Mouse (Mus musculus): ENCODE data around the gene Kcnj3. TPM values are rescaled to one million over a fixed set of nuclear protein-coding genes. Genes with fewer than 3 reads are reported as not detected.

Gene Kcnj3
- polyA plus RNA-seq (2014; fragmentation: Nextera tagmentation; extraction: Ambion mirVana) = 0.15 and 0.60 TPM in 2 replicates

GRCm38 (mm10) chr2:55435721-55436260 is at the start of gene Kcnj3:
Kcnj3 (plus strand) TSS chr2:55435970.
- peak; percentile 67 for DNase-seq (ENCODE audit: low spot score)
- H3K27ac ChIP-seq (ENCODE audit: low read depth, low read length) = no peak within 1 kb of the TSS
- peak within 1 kb of the TSS; percentile 50 for H3K9ac ChIP-seq (ENCODE audit: low read length)
- H3K36me3 ChIP-seq (ENCODE audit: control insufficient read depth, insufficient read depth, low read length) = no peaks in the 10 kb centered on the region
- peak within 1 kb of the TSS; percentile 91 for H3K4me2 ChIP-seq (ENCODE audit: low read depth, low read length, severe bottlenecking)
- ATAC-seq (replicated peaks; ENCODE audit: low FRiP score) = peak; percentile 75
- H3K27me3 ChIP-seq (ENCODE audit: control insufficient read depth, insufficient read depth, low read length) = peaks cover 17% of the 10 kb centered on the region
- no peaks in the 10 kb centered on the region for H3K9me3 ChIP-seq (ENCODE audit: control insufficient read depth, low read length)
- peak within 1 kb of the TSS; percentile 43 for H3K4me3 ChIP-seq (ENCODE audit: low read depth, low read length)
- under 1% methylated on average over 20 of the region's 20 CpGs for WGBS
- H3K4me1 ChIP-seq (replicated peaks; ENCODE audit: control insufficient read depth, insufficient read depth, low read length) = peaks cover 4% of the 10 kb centered on the region; the same call in 1 of the 2 replicates

DNA sequence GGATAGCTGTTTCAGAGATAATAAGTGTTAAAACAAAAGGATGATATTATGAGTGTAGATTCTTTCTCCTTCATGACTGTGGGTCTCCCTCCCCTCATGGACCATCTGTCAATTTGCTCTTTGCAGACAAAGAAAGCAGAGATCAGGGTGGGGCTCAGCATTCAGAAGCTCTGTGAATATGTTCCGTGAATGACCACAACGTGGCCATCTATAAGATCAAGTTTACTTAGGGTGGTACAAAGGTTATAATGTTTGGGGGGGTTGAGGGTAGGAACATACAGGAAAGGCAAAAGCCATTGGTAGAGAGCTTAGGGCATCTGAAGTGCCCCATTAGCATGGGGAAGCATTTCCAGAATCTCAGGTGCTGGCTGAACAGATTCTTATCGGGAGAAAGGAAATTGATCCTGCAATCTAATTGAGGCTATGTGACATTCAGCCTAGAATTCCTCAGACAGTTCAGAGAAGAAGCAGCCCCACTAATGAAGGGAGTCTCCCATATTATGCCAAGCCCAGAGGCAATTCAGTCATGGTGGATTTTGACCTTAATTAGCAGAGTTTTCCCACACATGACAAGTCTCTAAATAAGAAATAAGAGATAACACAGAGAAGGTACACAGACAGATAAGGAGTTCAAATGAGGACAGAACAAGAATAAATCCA is 45.3 kb upstream of the Kcnj3 start:
- 71% methylated on average over 3 of the region's 3 CpGs for WGBS
- ATAC-seq (replicated peaks; ENCODE audit: low FRiP score) (no peak), DNase-seq (ENCODE audit: low spot score) (no peak)
- Histone ChIP-seq H3K4me1 (replicated peaks; ENCODE audit: control insufficient read depth, insufficient read depth, low read length) (no peaks in the 10 kb centered on the region), H3K36me3 (ENCODE audit: control insufficient read depth, insufficient read depth, low read length) (no peaks in the 10 kb centered on the region), H3K27ac (ENCODE audit: low read depth, low read length) (no peak overlapping the region), H3K9me3 (ENCODE audit: control insufficient read depth, low read length) (no peaks in the 10 kb centered on the region), H3K4me2 (ENCODE audit: low read depth, low read length, severe bottlenecking) (no peak overlapping the region), H3K9ac (ENCODE audit: low read length) (no peak overlapping the region), H3K27me3 (ENCODE audit: control insufficient read depth, insufficient read depth, low read length) (no peaks in the 10 kb centered on the region), H3K4me3 (ENCODE audit: low read depth, low read length) (no peak overlapping the region)

GRCm38 (mm10) chr2:55405307-55405706 is 30.5 kb upstream of the Kcnj3 start:
- H3K27me3 ChIP-seq (ENCODE audit: control insufficient read depth, insufficient read depth, low read length) = no peaks in the 10 kb centered on the region
- no peaks in the 10 kb centered on the region for H3K9me3 ChIP-seq (ENCODE audit: control insufficient read depth, low read length)
- no peaks in the 10 kb centered on the region for H3K36me3 ChIP-seq (ENCODE audit: control insufficient read depth, insufficient read depth, low read length)
- no peaks in the 10 kb centered on the region for H3K4me1 ChIP-seq (replicated peaks; ENCODE audit: control insufficient read depth, insufficient read depth, low read length)
- no peak overlapping the region for H3K9ac ChIP-seq (ENCODE audit: low read length)
- no peak overlapping the region for H3K4me3 ChIP-seq (ENCODE audit: low read depth, low read length)
- H3K27ac ChIP-seq (ENCODE audit: low read depth, low read length) = no peak overlapping the region
- ATAC-seq (replicated peaks; ENCODE audit: low FRiP score) (no peak), DNase-seq (ENCODE audit: low spot score) (no peak)
- H3K4me2 ChIP-seq (ENCODE audit: low read depth, low read length, severe bottlenecking) = no peak overlapping the region
- WGBS = 76% methylated on average over 1 of the region's 1 CpGs

GRCm38 (mm10) chr2:55427633-55428032 is 8.1 kb upstream of the Kcnj3 start:
- H3K27me3 ChIP-seq (ENCODE audit: control insufficient read depth, insufficient read depth, low read length) = no peaks in the 10 kb centered on the region
- ATAC-seq (replicated peaks; ENCODE audit: low FRiP score) (no peak), DNase-seq (ENCODE audit: low spot score) (no peak)
- no peaks in the 10 kb centered on the region for H3K9me3 ChIP-seq (ENCODE audit: control insufficient read depth, low read length)
- no peak overlapping the region for H3K4me3 ChIP-seq (ENCODE audit: low read depth, low read length)
- H3K9ac ChIP-seq (ENCODE audit: low read length) = no peak overlapping the region
- H3K27ac ChIP-seq (ENCODE audit: low read depth, low read length) = no peak overlapping the region
- H3K36me3 ChIP-seq (ENCODE audit: control insufficient read depth, insufficient read depth, low read length) = no peaks in the 10 kb centered on the region
- WGBS = 81% methylated on average over 2 of the region's 2 CpGs
- H3K4me1 ChIP-seq (replicated peaks; ENCODE audit: control insufficient read depth, insufficient read depth, low read length) = no peaks in the 10 kb centered on the region
- no peak overlapping the region for H3K4me2 ChIP-seq (ENCODE audit: low read depth, low read length, severe bottlenecking)

DNA sequence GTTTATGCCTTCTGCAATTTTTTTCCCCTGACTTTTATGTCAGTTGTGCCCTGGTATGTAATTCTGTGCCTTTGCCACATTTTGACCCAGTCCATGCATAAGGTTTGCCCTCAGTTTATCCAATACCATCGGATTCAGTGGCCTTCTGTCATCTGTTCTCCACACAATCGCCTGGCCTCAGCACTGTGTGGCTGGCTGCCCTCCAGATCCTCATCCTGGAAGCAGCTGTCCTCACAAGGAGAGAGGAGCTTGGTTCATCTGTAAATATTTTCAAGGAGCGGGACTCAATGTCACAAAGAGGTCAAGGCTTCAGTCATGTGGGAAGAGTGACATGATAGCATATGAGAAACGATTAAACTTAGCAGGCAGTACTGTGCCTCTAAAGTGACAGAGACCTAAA is 3.7 kb upstream of the Kcnj3 start:
- Histone ChIP-seq H3K27ac (ENCODE audit: low read depth, low read length) (no peak overlapping the region), H3K4me2 (ENCODE audit: low read depth, low read length, severe bottlenecking) (no peak overlapping the region), H3K9ac (ENCODE audit: low read length) (no peak overlapping the region), H3K4me1 (replicated peaks; ENCODE audit: control insufficient read depth, insufficient read depth, low read length) (peaks cover 4% of the 10 kb centered on the region; the same call in 1 of the 2 replicates), H3K9me3 (ENCODE audit: control insufficient read depth, low read length) (no peaks in the 10 kb centered on the region), H3K4me3 (ENCODE audit: low read depth, low read length) (no peak overlapping the region), H3K36me3 (ENCODE audit: control insufficient read depth, insufficient read depth, low read length) (no peaks in the 10 kb centered on the region), H3K27me3 (ENCODE audit: control insufficient read depth, insufficient read depth, low read length) (peaks cover 7% of the 10 kb centered on the region)
- ATAC-seq (replicated peaks; ENCODE audit: low FRiP score) = no peak
- WGBS = 86% methylated on average over 4 of the region's 4 CpGs
- DNase-seq (ENCODE audit: low spot score) = no peak

DNA sequence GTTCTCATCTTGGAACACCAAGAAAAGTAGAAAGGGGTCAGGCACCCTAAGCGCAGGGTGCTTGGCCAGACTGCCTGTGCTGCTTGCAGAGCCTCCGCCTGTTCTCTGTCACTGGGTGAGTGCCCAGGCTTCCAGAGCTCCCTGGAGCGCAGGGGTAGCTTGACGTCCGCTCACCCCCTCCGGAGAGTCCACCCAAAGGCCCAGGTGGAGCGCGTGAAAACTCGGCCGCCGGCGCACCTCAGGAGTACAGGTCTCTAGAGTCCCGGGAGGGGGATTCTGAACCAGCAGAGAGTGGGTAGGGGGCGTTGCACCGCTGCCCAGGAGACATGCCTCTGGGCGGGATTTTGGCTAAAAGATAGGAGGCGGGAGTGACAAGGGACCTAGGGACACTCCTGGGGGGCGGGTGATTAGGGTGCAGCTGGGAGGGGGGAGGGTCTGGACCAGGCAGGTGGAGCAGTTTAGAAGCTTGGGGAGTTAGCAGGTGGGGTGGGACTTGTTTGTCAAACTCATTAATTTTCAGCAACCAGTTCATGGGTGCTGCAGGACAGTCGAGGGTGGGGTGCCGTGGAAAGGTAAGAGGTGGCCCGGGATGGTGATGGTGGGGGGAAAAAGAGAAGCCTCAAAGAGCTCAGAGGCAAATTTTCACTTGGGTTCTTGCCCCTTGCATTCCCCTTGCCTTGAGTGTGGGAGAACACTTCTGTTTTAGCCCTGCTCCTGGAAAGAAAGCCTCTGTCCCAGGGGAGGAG is 664 bp downstream of the Kcnj3 start:
- Histone ChIP-seq H3K27ac (ENCODE audit: low read depth, low read length) (no peak overlapping the region), H3K4me2 (ENCODE audit: low read depth, low read length, severe bottlenecking) (peak overlapping the region; percentile 91), H3K4me1 (replicated peaks; ENCODE audit: control insufficient read depth, insufficient read depth, low read length) (peaks cover 4% of the 10 kb centered on the region; the same call in 1 of the 2 replicates), H3K36me3 (ENCODE audit: control insufficient read depth, insufficient read depth, low read length) (no peaks in the 10 kb centered on the region), H3K4me3 (ENCODE audit: low read depth, low read length) (peak overlapping the region; percentile 43), H3K9me3 (ENCODE audit: control insufficient read depth, low read length) (no peaks in the 10 kb centered on the region), H3K27me3 (ENCODE audit: control insufficient read depth, insufficient read depth, low read length) (peaks cover 17% of the 10 kb centered on the region), H3K9ac (ENCODE audit: low read length) (peak overlapping the region; percentile 50)
- ATAC-seq (replicated peaks; ENCODE audit: low FRiP score) (peak; percentile 53), DNase-seq (ENCODE audit: low spot score) (peak; percentile 65)
- 2% methylated on average over 21 of the region's 21 CpGs for WGBS

DNA sequence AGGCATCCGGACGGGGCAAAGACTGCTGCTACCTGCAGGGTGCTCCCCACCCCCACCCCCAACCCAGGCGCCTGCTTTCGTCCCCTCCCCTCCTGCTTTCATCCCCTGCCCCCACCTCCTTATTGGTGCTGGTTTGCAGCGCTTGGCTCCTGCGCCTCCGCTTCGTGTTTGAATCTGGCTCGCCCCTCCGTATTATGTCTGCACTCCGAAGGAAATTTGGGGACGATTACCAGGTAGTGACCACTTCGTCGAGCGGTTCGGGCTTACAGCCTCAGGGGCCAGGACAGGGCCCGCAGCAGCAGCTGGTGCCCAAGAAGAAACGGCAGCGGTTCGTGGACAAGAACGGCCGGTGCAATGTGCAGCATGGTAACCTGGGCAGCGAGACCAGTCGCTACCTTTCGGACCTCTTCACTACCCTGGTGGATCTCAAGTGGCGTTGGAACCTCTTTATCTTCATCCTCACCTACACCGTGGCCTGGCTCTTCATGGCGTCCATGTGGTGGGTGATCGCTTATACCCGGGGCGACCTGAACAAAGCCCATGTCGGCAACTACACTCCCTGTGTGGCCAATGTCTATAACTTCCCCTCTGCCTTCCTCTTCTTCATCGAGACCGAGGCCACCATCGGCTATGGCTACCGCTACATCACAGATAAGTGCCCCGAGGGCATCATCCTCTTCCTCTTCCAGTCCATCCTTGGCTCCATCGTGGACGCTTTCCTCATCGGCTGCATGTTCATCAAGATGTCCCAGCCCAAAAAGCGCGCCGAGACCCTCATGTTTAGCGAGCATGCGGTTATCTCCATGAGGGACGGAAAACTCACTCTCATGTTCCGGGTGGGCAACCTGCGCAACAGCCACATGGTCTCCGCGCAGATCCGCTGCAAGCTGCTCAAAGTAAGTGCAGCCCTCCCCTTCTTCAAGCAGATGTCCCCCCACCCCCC is 1.5 kb downstream of the Kcnj3 start:
- H3K9me3 ChIP-seq (ENCODE audit: control insufficient read depth, low read length) = no peaks in the 10 kb centered on the region
- no peak overlapping the region for H3K27ac ChIP-seq (ENCODE audit: low read depth, low read length)
- DNase-seq (ENCODE audit: low spot score) = peak; percentile 64
- ATAC-seq (replicated peaks; ENCODE audit: low FRiP score) = peak; percentile 64
- H3K4me3 ChIP-seq (ENCODE audit: low read depth, low read length) = peak overlapping the region; percentile 43
- no peaks in the 10 kb centered on the region for H3K36me3 ChIP-seq (ENCODE audit: control insufficient read depth, insufficient read depth, low read length)
- H3K4me1 ChIP-seq (replicated peaks; ENCODE audit: control insufficient read depth, insufficient read depth, low read length) = peaks cover 4% of the 10 kb centered on the region; the same call in 1 of the 2 replicates
- under 1% methylated on average over 51 of the region's 51 CpGs for WGBS
- H3K9ac ChIP-seq (ENCODE audit: low read length) = peak overlapping the region; percentile 50
- H3K4me2 ChIP-seq (ENCODE audit: low read depth, low read length, severe bottlenecking) = peak overlapping the region; percentile 91
- H3K27me3 ChIP-seq (ENCODE audit: control insufficient read depth, insufficient read depth, low read length) = peaks cover 17% of the 10 kb centered on the region

GRCm38 (mm10) chr2:55437977-55438376 is 2.2 kb downstream of the Kcnj3 start:
- H3K9me3 ChIP-seq (ENCODE audit: control insufficient read depth, low read length) = no peaks in the 10 kb centered on the region
- 8% methylated on average over 1 of the region's 1 CpGs for WGBS
- H3K27me3 ChIP-seq (ENCODE audit: control insufficient read depth, insufficient read depth, low read length) = peaks cover 17% of the 10 kb centered on the region
- ATAC-seq (replicated peaks; ENCODE audit: low FRiP score) (no peak), DNase-seq (ENCODE audit: low spot score) (no peak)
- H3K4me2 ChIP-seq (ENCODE audit: low read depth, low read length, severe bottlenecking) = peak overlapping the region; percentile 91
- no peak overlapping the region for H3K9ac ChIP-seq (ENCODE audit: low read length)
- no peaks in the 10 kb centered on the region for H3K36me3 ChIP-seq (ENCODE audit: control insufficient read depth, insufficient read depth, low read length)
- H3K4me3 ChIP-seq (ENCODE audit: low read depth, low read length) = peak overlapping the region; percentile 43
- H3K4me1 ChIP-seq (replicated peaks; ENCODE audit: control insufficient read depth, insufficient read depth, low read length) = peaks cover 4% of the 10 kb centered on the region; the same call in 1 of the 2 replicates
- H3K27ac ChIP-seq (ENCODE audit: low read depth, low read length) = no peak overlapping the region
